Mouse (Mus musculus): Measurements from ENCODE around the gene Tpte. TPM values are rescaled to one million over a fixed set of nuclear protein-coding genes. Genes with fewer than 3 reads are reported as not detected.

The Tpte gene
- polyA plus RNA-seq, 1 experiment, result not detected

DNA sequence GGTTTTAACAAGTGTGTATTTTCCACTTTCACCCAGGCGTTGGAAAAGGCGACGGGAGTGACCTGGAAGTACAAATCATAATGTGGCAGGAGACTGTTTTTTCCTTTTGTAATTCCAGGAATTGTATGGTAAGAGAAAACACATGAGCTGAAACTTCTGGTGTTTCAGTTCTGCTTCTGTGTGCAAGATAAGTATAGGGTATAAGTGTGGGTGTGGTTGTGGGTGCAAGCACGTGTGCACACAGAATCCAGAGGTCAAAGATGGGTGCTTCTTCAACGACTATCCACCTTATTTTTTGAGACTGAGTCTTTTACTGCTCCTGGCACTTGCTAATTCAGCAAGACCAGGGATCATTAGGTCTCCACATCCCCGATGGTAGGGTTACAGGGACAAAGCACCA is 76.1 kb downstream of the Tpte start:
- H3K4me1 ChIP-seq, result no peaks in the 10 kb centered on the region
- no peak overlapping the region for H3K4me3 ChIP-seq (replicated peaks)
- peaks cover 6% of the 10 kb centered on the region for H3K9me3 ChIP-seq
- TF ChIP-seq FLI1 (IDR thresholded peaks at IDR 0.05; ENCODE audit: low read length) (no peak), GATA1 (IDR thresholded peaks at IDR 0.05; ENCODE audit: borderline replicate concordance, low read length) (no peak)
- no peaks in the 10 kb centered on the region for H3K36me3 ChIP-seq (replicated peaks; ENCODE audit: low read length)
- peaks cover 2% of the 10 kb centered on the region for H3K27me3 ChIP-seq (replicated peaks)

GRCm38 (mm10) chr8:22359882-22360281 is 76.6 kb downstream of the Tpte start:
- TF ChIP-seq FLI1 (IDR thresholded peaks at IDR 0.05; ENCODE audit: low read length) (no peak), GATA1 (IDR thresholded peaks at IDR 0.05; ENCODE audit: borderline replicate concordance, low read length) (no peak)
- H3K4me1 ChIP-seq, result no peaks in the 10 kb centered on the region
- peaks cover 6% of the 10 kb centered on the region for H3K9me3 ChIP-seq
- H3K4me3 ChIP-seq (replicated peaks), result no peak overlapping the region
- peaks cover 2% of the 10 kb centered on the region for H3K27me3 ChIP-seq (replicated peaks)
- no peaks in the 10 kb centered on the region for H3K36me3 ChIP-seq (replicated peaks; ENCODE audit: low read length)

DNA sequence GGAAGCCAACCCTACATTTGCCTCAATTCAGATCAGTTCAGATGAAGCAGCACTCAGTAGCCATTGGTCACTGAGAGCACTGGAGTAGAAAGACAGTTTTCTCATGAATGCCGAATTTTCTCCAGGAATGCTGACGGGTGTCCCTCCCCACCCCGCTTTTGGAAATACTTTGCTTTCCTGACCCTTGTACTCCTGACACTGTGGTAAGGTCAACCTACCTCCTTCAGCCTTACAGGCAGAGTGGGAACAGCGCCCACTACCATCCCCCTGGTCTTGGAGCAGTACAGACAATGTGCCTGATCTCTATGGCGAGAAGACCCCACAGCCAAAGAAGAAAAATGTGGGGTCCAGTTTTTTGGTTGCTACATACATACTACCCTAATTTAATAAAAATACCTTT is 93.1 kb downstream of the Tpte start:
- TF ChIP-seq FLI1 (IDR thresholded peaks at IDR 0.05; ENCODE audit: low read length) (no peak), GATA1 (IDR thresholded peaks at IDR 0.05; ENCODE audit: borderline replicate concordance, low read length) (no peak)
- H3K27me3 ChIP-seq (replicated peaks), result no peaks in the 10 kb centered on the region
- H3K4me1 ChIP-seq, result peaks cover 3% of the 10 kb centered on the region; the same call in 1 of the 2 replicates
- H3K9me3 ChIP-seq, result peaks cover 2% of the 10 kb centered on the region
- no peak overlapping the region for H3K4me3 ChIP-seq (replicated peaks)
- peaks cover 21% of the 10 kb centered on the region for H3K36me3 ChIP-seq (replicated peaks; ENCODE audit: low read length)

GRCm38 (mm10) chr8:22376903-22377302 is 93.7 kb downstream of the Tpte start:
- Histone ChIP-seq H3K36me3 (replicated peaks; ENCODE audit: low read length) (peaks cover 27% of the 10 kb centered on the region), H3K27me3 (replicated peaks) (no peaks in the 10 kb centered on the region), H3K9me3 (peaks cover 8% of the 10 kb centered on the region), H3K4me1 (peaks cover 3% of the 10 kb centered on the region; the same call in 1 of the 2 replicates), H3K4me3 (replicated peaks) (no peak overlapping the region)
- no peak for TF ChIP-seq FLI1 (IDR thresholded peaks at IDR 0.05; ENCODE audit: low read length)
- TF ChIP-seq GATA1 (IDR thresholded peaks at IDR 0.05; ENCODE audit: borderline replicate concordance, low read length), result no peak

DNA sequence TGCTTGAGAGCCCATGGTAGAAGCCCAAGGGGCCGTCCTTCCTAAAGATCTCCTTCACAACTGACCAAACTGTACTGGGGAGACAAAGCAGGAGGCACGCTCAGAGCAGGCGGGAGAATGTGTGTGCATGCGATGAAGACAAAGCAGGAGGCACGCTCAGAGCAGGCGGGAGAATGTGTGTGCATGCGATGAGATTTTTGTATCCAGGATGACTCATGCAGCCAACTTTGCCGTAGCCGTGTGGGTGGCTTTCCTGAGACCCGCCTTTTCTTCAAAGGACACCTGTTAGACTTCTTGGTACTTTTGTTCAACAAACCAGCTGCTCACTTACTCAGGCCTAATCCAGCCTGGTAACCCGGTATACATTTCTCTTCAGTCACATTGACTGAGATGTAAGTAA is 97.7 kb downstream of the Tpte start:
- Histone ChIP-seq H3K9me3 (peaks cover 8% of the 10 kb centered on the region), H3K36me3 (replicated peaks; ENCODE audit: low read length) (peaks cover 54% of the 10 kb centered on the region), H3K27me3 (replicated peaks) (no peaks in the 10 kb centered on the region), H3K4me3 (replicated peaks) (no peak overlapping the region), H3K4me1 (peaks cover 3% of the 10 kb centered on the region; the same call in 1 of the 2 replicates)
- TF ChIP-seq GATA1 (IDR thresholded peaks at IDR 0.05; ENCODE audit: borderline replicate concordance, low read length), result no peak
- no peak for TF ChIP-seq FLI1 (IDR thresholded peaks at IDR 0.05; ENCODE audit: low read length)

GRCm38 (mm10) chr8:22382824-22383595 is 99.8 kb downstream of the Tpte start:
- no peak for TF ChIP-seq FLI1 (IDR thresholded peaks at IDR 0.05; ENCODE audit: low read length)
- TF ChIP-seq GATA1 (IDR thresholded peaks at IDR 0.05; ENCODE audit: borderline replicate concordance, low read length), result no peak
- Histone ChIP-seq H3K9me3 (peaks cover 8% of the 10 kb centered on the region), H3K4me1 (peaks cover 1% of the 10 kb centered on the region), H3K4me3 (replicated peaks) (no peak overlapping the region), H3K27me3 (replicated peaks) (no peaks in the 10 kb centered on the region), H3K36me3 (replicated peaks; ENCODE audit: low read length) (peaks cover 56% of the 10 kb centered on the region)

DNA sequence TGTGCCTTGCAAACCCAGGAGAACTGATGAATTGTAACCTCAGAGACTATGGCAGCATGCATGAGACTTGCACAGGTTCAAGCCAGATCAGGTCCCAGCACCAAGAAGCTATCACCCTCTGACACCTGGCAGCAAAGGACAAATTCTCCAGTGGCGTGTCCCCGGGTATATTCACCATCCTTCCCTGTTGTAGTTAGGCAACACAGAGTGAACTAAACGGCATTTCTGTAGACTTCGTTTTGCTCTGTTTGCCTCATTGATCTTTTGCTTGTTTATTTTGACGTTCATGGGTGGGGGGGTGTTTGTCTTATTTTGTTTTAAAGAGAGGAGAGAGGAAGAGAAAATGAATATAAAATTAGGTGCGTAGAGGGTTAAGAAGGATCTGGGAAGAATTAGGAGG is 101.9 kb downstream of the Tpte start:
- H3K36me3 ChIP-seq (replicated peaks; ENCODE audit: low read length), result peaks cover 74% of the 10 kb centered on the region
- H3K9me3 ChIP-seq, result peaks cover 8% of the 10 kb centered on the region
- H3K4me3 ChIP-seq (replicated peaks), result no peak overlapping the region
- H3K4me1 ChIP-seq, result peaks cover 8% of the 10 kb centered on the region
- H3K27me3 ChIP-seq (replicated peaks), result no peaks in the 10 kb centered on the region
- TF ChIP-seq FLI1 (IDR thresholded peaks at IDR 0.05; ENCODE audit: low read length), result no peak
- TF ChIP-seq GATA1 (IDR thresholded peaks at IDR 0.05; ENCODE audit: borderline replicate concordance, low read length), result no peak

- Histone ChIP-seq H3K9me3 (no peaks in the 10 kb centered on the region), H3K36me3 (replicated peaks; ENCODE audit: low read length) (peaks cover 61% of the 10 kb centered on the region), H3K27me3 (replicated peaks) (no peaks in the 10 kb centered on the region), H3K4me1 (peaks cover 10% of the 10 kb centered on the region), H3K4me3 (replicated peaks) (no peak overlapping the region)
- no peak for TF ChIP-seq GATA1 (IDR thresholded peaks at IDR 0.05; ENCODE audit: borderline replicate concordance, low read length)
- no peak for TF ChIP-seq FLI1 (IDR thresholded peaks at IDR 0.05; ENCODE audit: low read length)
Measured at GRCm38 (mm10) chr8:22389874-22390273, 106.6 kb downstream of the Tpte start.

GRCm38 (mm10) chr8:22390766-22391463 is 107.7 kb downstream of the Tpte start:
- Histone ChIP-seq H3K27me3 (replicated peaks) (no peaks in the 10 kb centered on the region), H3K9me3 (no peaks in the 10 kb centered on the region), H3K4me3 (replicated peaks) (no peak overlapping the region), H3K4me1 (peaks cover 10% of the 10 kb centered on the region), H3K36me3 (replicated peaks; ENCODE audit: low read length) (peaks cover 58% of the 10 kb centered on the region)
- no peak for TF ChIP-seq GATA1 (IDR thresholded peaks at IDR 0.05; ENCODE audit: borderline replicate concordance, low read length)
- no peak for TF ChIP-seq FLI1 (IDR thresholded peaks at IDR 0.05; ENCODE audit: low read length)

- H3K4me1 ChIP-seq, result peaks cover 20% of the 10 kb centered on the region
- no peaks in the 10 kb centered on the region for H3K9me3 ChIP-seq
- no peak overlapping the region for H3K4me3 ChIP-seq (replicated peaks)
- peaks cover 33% of the 10 kb centered on the region for H3K36me3 ChIP-seq (replicated peaks; ENCODE audit: low read length)
- TF ChIP-seq GATA1 (IDR thresholded peaks at IDR 0.05; ENCODE audit: borderline replicate concordance, low read length), result no peak
- peaks cover 2% of the 10 kb centered on the region for H3K27me3 ChIP-seq (replicated peaks)
Measured at GRCm38 (mm10) chr8:22394471-22394870, 111.2 kb downstream of the Tpte start.
